Mouse (Mus musculus) neural tube, embryonic 14.5 days (tissue): ENCODE results near the gene Foxj1. TPM values are rescaled to one million over a fixed set of nuclear protein-coding genes. Genes with fewer than 3 reads are reported as not detected.
"Not testable (repeated sequence)": the region's sequence is repeated elsewhere in the genome, so short reads cannot be mapped to it uniquely, and the experiment has no call there.

Source experiments
- ATAC-seq: fragments of 200-750 bp; cut with Nextera tagmentation; 2 replicates; pipeline ENCODE4 v1.8.0; 2017; ENCODE audit warnings: low read depth, mild to moderate bottlenecking, moderate TSS enrichment, moderate library complexity
- H3K27ac ChIP-seq: fragments of 300-500 bp; sonication (generic); 2 replicates; pipeline ENCODE4 v1.5.1; 2014; ENCODE audit warnings: low read depth, mild to moderate bottlenecking, control low read depth, low read length, moderate library complexity, mixed read lengths
- H3K27me3 ChIP-seq: fragments of 300-500 bp; sonication (generic); 2 replicates; pipeline ENCODE4 v1.6.1; 2014; ENCODE audit warnings: low read length; ENCODE audit not compliant: control insufficient read depth, insufficient read depth
- H3K36me3 ChIP-seq: fragments of 300-500 bp; sonication (generic); 2 replicates; pipeline ENCODE4 v1.6.1; 2014; ENCODE audit warnings: low read length, mixed read lengths; ENCODE audit not compliant: control insufficient read depth, insufficient read depth
- H3K4me1 ChIP-seq: fragments of 300-500 bp; sonication (generic); 2 replicates; pipeline ENCODE4 v1.6.1; 2014; ENCODE audit warnings: low read length; ENCODE audit not compliant: control insufficient read depth, insufficient read depth
- H3K4me2 ChIP-seq: fragments of 300-500 bp; sonication (generic); 2 replicates; pipeline ENCODE4 v1.6.1; 2014; ENCODE audit warnings: mild to moderate bottlenecking, low read depth, low read length, control low read depth
- H3K4me3 ChIP-seq: fragments of 300-500 bp; sonication (generic); 2 replicates; pipeline ENCODE4 v1.5.1; 2014; ENCODE audit warnings: low read depth, low read length, control low read depth, mixed read lengths
- H3K9ac ChIP-seq: fragments of 300-500 bp; sonication (generic); replicated peaks from 2 replicates; pipeline ENCODE4 v1.6.1; 2014; ENCODE audit warnings: low read depth, mild to moderate bottlenecking, control low read depth, low read length, mixed read lengths
- H3K9me3 ChIP-seq: fragments of 300-500 bp; sonication (generic); 2 replicates; pipeline ENCODE4 v1.6.1; 2016; ENCODE audit warnings: low read length; ENCODE audit not compliant: control insufficient read depth
- WGBS: fragments of 180-500 bp; shearing (Covaris S2); extraction: QIAGEN DNeasy Blood & Tissue Kit; methylation state at CpG from one replicate; pipeline ENCODE4 v1.1.7; 2014; 5-methylcytosine and 5-hydroxymethylcytosine counted together
- polyA plus RNA-seq: library from polyadenylated mRNA; unstranded; fragments of >200 nt; fragmentation: Nextera tagmentation; extraction: Ambion mirVana; gene quantifications from 2 replicates; pipeline ENCODE4 v1.2.1, GENCODE M21; 2014

Foxj1 gene
- polyA plus RNA-seq, 1 experiment from 2014 or later, result 7.3 TPM

GRCm38 (mm10) chr11:116368116-116368515 is 32.9 kb upstream of the Foxj1 start:
- Histone ChIP-seq H3K27ac (no peak overlapping the region), H3K9ac (no peak overlapping the region), H3K9me3 (no peaks in the 10 kb centered on the region), H3K4me1 (no peaks in the 10 kb centered on the region), H3K36me3 (no peaks in the 10 kb centered on the region), H3K27me3 (no peaks in the 10 kb centered on the region), H3K4me3 (no peak overlapping the region), H3K4me2 (no peak overlapping the region)
- WGBS, result 19% methylated on average over 9 of the region's 9 CpGs
- no peak for ATAC-seq

- no peaks in the 10 kb centered on the region for H3K4me1 ChIP-seq
- no peak overlapping the region for H3K4me2 ChIP-seq
- H3K27me3 ChIP-seq, result no peaks in the 10 kb centered on the region
- no peaks in the 10 kb centered on the region for H3K9me3 ChIP-seq
- no peak overlapping the region for H3K27ac ChIP-seq
- H3K9ac ChIP-seq, result no peak overlapping the region
- ATAC-seq, result no peak
- H3K36me3 ChIP-seq, result no peaks in the 10 kb centered on the region
- 96% methylated on average over 1 of the region's 1 CpGs for WGBS
- H3K4me3 ChIP-seq, result no peak overlapping the region
Observed at GRCm38 (mm10) chr11:116366647-116367046, 31.4 kb upstream of the Foxj1 start.

- WGBS, result 89% methylated on average over 2 of the region's 2 CpGs
- Histone ChIP-seq H3K9ac (no peak overlapping the region), H3K4me3 (no peak overlapping the region), H3K9me3 (no peaks in the 10 kb centered on the region), H3K4me2 (no peak overlapping the region), H3K36me3 (no peaks in the 10 kb centered on the region), H3K27ac (no peak overlapping the region), H3K27me3 (no peaks in the 10 kb centered on the region), H3K4me1 (no peaks in the 10 kb centered on the region)
- ATAC-seq, result no peak
Observed at GRCm38 (mm10) chr11:116366124-116366523, 30.9 kb upstream of the Foxj1 start.

- Histone ChIP-seq H3K27ac (no peak overlapping the region), H3K4me3 (no peak overlapping the region), H3K27me3 (no peaks in the 10 kb centered on the region), H3K9ac (no peak overlapping the region), H3K4me1 (no peaks in the 10 kb centered on the region), H3K9me3 (no peaks in the 10 kb centered on the region), H3K36me3 (no peaks in the 10 kb centered on the region), H3K4me2 (no peak overlapping the region)
- WGBS, result 66% methylated on average over 13 of the region's 13 CpGs
- no peak for ATAC-seq
Observed at GRCm38 (mm10) chr11:116365432-116365831, 30.2 kb upstream of the Foxj1 start.

- ATAC-seq, result no peak
- peaks cover 6% of the 10 kb centered on the region; the same call in 1 of the 2 replicates for H3K36me3 ChIP-seq
- H3K9ac ChIP-seq, result no peak overlapping the region
- 75% methylated on average over 11 of the region's 11 CpGs for WGBS
- H3K9me3 ChIP-seq, result no peaks in the 10 kb centered on the region
- H3K4me1 ChIP-seq, result no peaks in the 10 kb centered on the region
- no peak overlapping the region for H3K4me3 ChIP-seq
- no peaks in the 10 kb centered on the region for H3K27me3 ChIP-seq
- no peak overlapping the region for H3K27ac ChIP-seq
- no peak overlapping the region for H3K4me2 ChIP-seq
Observed at GRCm38 (mm10) chr11:116362015-116362414, 26.8 kb upstream of the Foxj1 start.

GRCm38 (mm10) chr11:116360915-116361314 is 25.7 kb upstream of the Foxj1 start:
- not testable (repeated sequence) for H3K36me3 ChIP-seq, H3K4me1 ChIP-seq, ATAC-seq, H3K27me3 ChIP-seq, H3K4me3 ChIP-seq, H3K9me3 ChIP-seq, H3K4me2 ChIP-seq, H3K27ac ChIP-seq, H3K9ac ChIP-seq
- WGBS, result 89% methylated on average over 5 of the region's 5 CpGs

GRCm38 (mm10) chr11:116359652-116360051 is 24.5 kb upstream of the Foxj1 start:
- peaks cover 16% of the 10 kb centered on the region for H3K36me3 ChIP-seq
- H3K4me2 ChIP-seq, result no peak overlapping the region
- 71% methylated on average over 12 of the region's 12 CpGs for WGBS
- no peaks in the 10 kb centered on the region for H3K4me1 ChIP-seq
- no peak overlapping the region for H3K9ac ChIP-seq
- no peaks in the 10 kb centered on the region for H3K9me3 ChIP-seq
- no peak overlapping the region for H3K4me3 ChIP-seq
- H3K27ac ChIP-seq, result no peak overlapping the region
- H3K27me3 ChIP-seq, result no peaks in the 10 kb centered on the region
- ATAC-seq, result no peak

- Histone ChIP-seq H3K27me3 (no peaks in the 10 kb centered on the region), H3K4me3 (no peak overlapping the region), H3K36me3 (peaks cover 21% of the 10 kb centered on the region), H3K9me3 (no peaks in the 10 kb centered on the region), H3K27ac (no peak overlapping the region), H3K4me1 (no peaks in the 10 kb centered on the region), H3K4me2 (no peak overlapping the region), H3K9ac (no peak overlapping the region)
- WGBS, result 56% methylated on average over 15 of the region's 15 CpGs
- no peak for ATAC-seq
Observed at GRCm38 (mm10) chr11:116358926-116359637, 23.9 kb upstream of the Foxj1 start.

- peaks cover 28% of the 10 kb centered on the region for H3K36me3 ChIP-seq
Observed at GRCm38 (mm10) chr11:116354521-116354920, 19.3 kb upstream of the Foxj1 start.

More at GRCm38 (mm10) chr11:116354521-116354920, 19.3 kb upstream of the Foxj1 start:
- 42% methylated on average over 17 of the region's 17 CpGs for WGBS
- H3K27me3 ChIP-seq, result no peaks in the 10 kb centered on the region
- H3K9me3 ChIP-seq, result no peaks in the 10 kb centered on the region
- ATAC-seq, result no peak
- no peak overlapping the region for H3K4me3 ChIP-seq
- H3K4me1 ChIP-seq, result no peaks in the 10 kb centered on the region
- H3K9ac ChIP-seq, result no peak overlapping the region
- H3K4me2 ChIP-seq, result no peak overlapping the region
- no peak overlapping the region for H3K27ac ChIP-seq
